Mouse (Mus musculus) limb, embryonic 14.5 days (tissue): ENCODE results near the gene Tanc1. TPM values are rescaled to one million over a fixed set of nuclear protein-coding genes. Genes with fewer than 3 reads are reported as not detected.

Experiments
- ATAC-seq: fragments of 200-750 bp; cut with Nextera tagmentation; 2 replicates; pipeline ENCODE4 v1.8.0; 2017; ENCODE audit warnings: low read depth, moderate number of reproducible peaks, moderate TSS enrichment; ENCODE audit not compliant: low FRiP score
- DNase-seq: peaks from one replicate; pipeline ENCODE4 v3.0.0-alpha.2; 2015; ENCODE audit warnings: low spot score
- H3K27ac ChIP-seq: fragments of 300-500 bp; sonication (generic); replicated peaks from 2 replicates; pipeline ENCODE4 v1.5.1; 2014; ENCODE audit warnings: low read depth, mild to moderate bottlenecking, low read length, moderate library complexity, mixed read lengths
- H3K27me3 ChIP-seq: fragments of 300-500 bp; sonication (generic); 2 replicates; pipeline ENCODE4 v1.6.1; 2014; ENCODE audit warnings: low read length, mixed read lengths; ENCODE audit not compliant: control insufficient read depth, insufficient read depth
- H3K36me3 ChIP-seq: fragments of 300-500 bp; sonication (generic); 2 replicates; pipeline ENCODE4 v1.6.1; 2014; ENCODE audit warnings: mild to moderate bottlenecking, low read length, moderate library complexity, mixed read lengths; ENCODE audit not compliant: control insufficient read depth, insufficient read depth
- H3K4me1 ChIP-seq: fragments of 300-500 bp; sonication (generic); 2 replicates; pipeline ENCODE4 v1.6.1; 2014; ENCODE audit warnings: antibody characterized with exemption, low read length, mixed read lengths; ENCODE audit not compliant: control insufficient read depth, insufficient read depth
- H3K4me2 ChIP-seq: fragments of 300-500 bp; sonication (generic); replicated peaks from 2 replicates; pipeline ENCODE4 v1.6.1; 2014; ENCODE audit warnings: low read depth, mild to moderate bottlenecking, low read length, moderate library complexity; ENCODE audit not compliant: severe bottlenecking
- H3K4me3 ChIP-seq: fragments of 300-500 bp; sonication (generic); replicated peaks from 2 replicates; pipeline ENCODE4 v1.5.1; 2014; ENCODE audit warnings: low read length
- H3K9ac ChIP-seq: fragments of 300-500 bp; sonication (generic); 2 replicates; pipeline ENCODE4 v1.6.1; 2014; ENCODE audit warnings: mild to moderate bottlenecking, low read depth, low read length, moderate library complexity; ENCODE audit not compliant: severe bottlenecking
- H3K9me3 ChIP-seq: fragments of 300-500 bp; sonication (generic); 2 replicates; pipeline ENCODE4 v1.6.1; 2016; ENCODE audit warnings: low read length; ENCODE audit not compliant: control insufficient read depth
- POLR2A ChIP-seq: fragments of 200-500 bp; IDR thresholded peaks from 2 replicates; pipeline ENCODE4 v1.8.0; 2012; ENCODE audit warnings: inconsistent platforms, mild to moderate bottlenecking, moderate library complexity, borderline replicate concordance; ENCODE audit not compliant: insufficient read depth, insufficient read length; ENCODE audit errors: extremely low read depth
- WGBS: fragments of 180-500 bp; shearing (Covaris S2); extraction: QIAGEN DNeasy Blood & Tissue Kit; methylation state at CpG from one replicate; pipeline ENCODE4 v1.1.7; 2014; 5-methylcytosine and 5-hydroxymethylcytosine counted together
- polyA plus RNA-seq, 2 experiments: library from polyadenylated mRNA; depleted of rRNA in 1 of 2; stranded (reverse) in 1 of 2; unstranded in 1 of 2; fragments of >200 nt; fragmentation: Nextera tagmentation in 1 of 2; extraction: Ambion mirVana in 1 of 2; gene quantifications; 2 replicates each; pipeline versions ENCODE4 v1.2.1 to v1.2.3; 2012 to 2014

The Tanc1 gene
- polyA plus RNA-seq, 2 experiments = 24.1 to 35.3 TPM

- Histone ChIP-seq H3K4me1 (no peaks in the 10 kb centered on the region), H3K4me3 (no peak overlapping the region), H3K9ac (no peak overlapping the region), H3K9me3 (no peaks in the 10 kb centered on the region), H3K4me2 (no peak overlapping the region), H3K36me3 (peaks cover 52% of the 10 kb centered on the region), H3K27me3 (no peaks in the 10 kb centered on the region), H3K27ac (no peak overlapping the region)
- ATAC-seq (no peak), DNase-seq (no peak)
- TF ChIP-seq POLR2A = no peak
- 80% methylated on average over 7 of the region's 7 CpGs for WGBS
These were observed 198.2 kb downstream of the Tanc1 start for GRCm38 (mm10) chr2:59810039-59810438.

- TF ChIP-seq POLR2A = no peak
- no peak overlapping the region for H3K9ac ChIP-seq
- H3K9me3 ChIP-seq = no peaks in the 10 kb centered on the region
- H3K27me3 ChIP-seq = no peaks in the 10 kb centered on the region
- no peak overlapping the region for H3K27ac ChIP-seq
- peaks cover 62% of the 10 kb centered on the region for H3K36me3 ChIP-seq
- H3K4me2 ChIP-seq = no peak overlapping the region
- no peak for ATAC-seq
- no peaks in the 10 kb centered on the region for H3K4me1 ChIP-seq
- H3K4me3 ChIP-seq = no peak overlapping the region
- WGBS = 72% methylated on average over 1 of the region's 1 CpGs
- no peak for DNase-seq
These were observed 199.4 kb downstream of the Tanc1 start for GRCm38 (mm10) chr2:59811247-59811646.

GRCm38 (mm10) chr2:59812641-59813040 lies 200.8 kb downstream of the Tanc1 start:
- Histone ChIP-seq H3K9ac (no peak overlapping the region), H3K27ac (no peak overlapping the region), H3K4me1 (no peaks in the 10 kb centered on the region), H3K4me2 (no peak overlapping the region), H3K9me3 (no peaks in the 10 kb centered on the region), H3K27me3 (no peaks in the 10 kb centered on the region), H3K4me3 (no peak overlapping the region), H3K36me3 (peaks cover 65% of the 10 kb centered on the region)
- WGBS = 91% methylated on average over 1 of the region's 1 CpGs
- DNase-seq (no peak), ATAC-seq (no peak)
- TF ChIP-seq POLR2A = no peak

- WGBS = 91% methylated on average over 13 of the region's 13 CpGs
- Histone ChIP-seq H3K36me3 (peaks cover 65% of the 10 kb centered on the region), H3K4me2 (no peak overlapping the region), H3K9ac (no peak overlapping the region), H3K4me3 (no peak overlapping the region), H3K27me3 (no peaks in the 10 kb centered on the region), H3K27ac (no peak overlapping the region), H3K4me1 (no peaks in the 10 kb centered on the region), H3K9me3 (no peaks in the 10 kb centered on the region)
- DNase-seq (no peak), ATAC-seq (no peak)
- no peak for TF ChIP-seq POLR2A
These were observed 201.6 kb downstream of the Tanc1 start for GRCm38 (mm10) chr2:59813457-59813856.

GRCm38 (mm10) chr2:59814997-59815396 lies 203.2 kb downstream of the Tanc1 start:
- H3K27ac ChIP-seq = no peak overlapping the region
- no peak overlapping the region for H3K9ac ChIP-seq
- peaks cover 70% of the 10 kb centered on the region for H3K36me3 ChIP-seq
- H3K9me3 ChIP-seq = no peaks in the 10 kb centered on the region
- ATAC-seq = no peak
- H3K4me1 ChIP-seq = no peaks in the 10 kb centered on the region
- no peak for TF ChIP-seq POLR2A
- no peak overlapping the region for H3K4me3 ChIP-seq
- H3K4me2 ChIP-seq = no peak overlapping the region
- H3K27me3 ChIP-seq = no peaks in the 10 kb centered on the region
- 89% methylated on average over 8 of the region's 8 CpGs for WGBS
- DNase-seq = no peak

- H3K9ac ChIP-seq = no peak overlapping the region
- no peaks in the 10 kb centered on the region for H3K4me1 ChIP-seq
- H3K36me3 ChIP-seq = peaks cover 53% of the 10 kb centered on the region
- no peak overlapping the region for H3K4me3 ChIP-seq
- H3K27ac ChIP-seq = no peak overlapping the region
- TF ChIP-seq POLR2A = no peak
- H3K4me2 ChIP-seq = no peak overlapping the region
- DNase-seq (no peak), ATAC-seq (no peak)
- no peaks in the 10 kb centered on the region for H3K9me3 ChIP-seq
- no peaks in the 10 kb centered on the region for H3K27me3 ChIP-seq
- WGBS = 96% methylated on average over 15 of the region's 15 CpGs
These were observed 206.8 kb downstream of the Tanc1 start for GRCm38 (mm10) chr2:59818663-59819062.
